Mouse (Mus musculus) embryonic facial prominence, embryonic 14.5 days (tissue): ENCODE data around the gene Pla2g4b. TPM values are rescaled to one million over a fixed set of nuclear protein-coding genes. Genes with fewer than 3 reads are reported as not detected.

ENCODE experiments used
- ATAC-seq: fragments of 200-750 bp; cut with Nextera tagmentation; 2 replicates; pipeline ENCODE4 v1.8.0; 2017; ENCODE audit warnings: low read depth, moderate number of reproducible peaks, moderate TSS enrichment
- DNase-seq: peaks from one replicate; pipeline ENCODE4 v3.0.0-alpha.2; 2015; ENCODE audit warnings: low spot score
- H3K27ac ChIP-seq: fragments of 300-500 bp; sonication (generic); replicated peaks from 2 replicates; pipeline ENCODE4 v1.5.1; 2014; ENCODE audit warnings: low read depth, mild to moderate bottlenecking, low read length, moderate library complexity
- H3K27me3 ChIP-seq: fragments of 300-500 bp; sonication (generic); replicated peaks from 2 replicates; pipeline ENCODE4 v1.6.1; 2014; ENCODE audit warnings: low read length; ENCODE audit not compliant: control insufficient read depth, insufficient read depth
- H3K36me3 ChIP-seq: fragments of 300-500 bp; sonication (generic); 2 replicates; pipeline ENCODE4 v1.6.1; 2014; ENCODE audit warnings: low read length, mixed read lengths; ENCODE audit not compliant: control insufficient read depth, insufficient read depth
- H3K4me1 ChIP-seq: fragments of 300-500 bp; sonication (generic); 2 replicates; pipeline ENCODE4 v1.6.1; 2014; ENCODE audit warnings: antibody characterized with exemption, low read length; ENCODE audit not compliant: control insufficient read depth, insufficient read depth
- H3K4me2 ChIP-seq: fragments of 300-500 bp; sonication (generic); 2 replicates; pipeline ENCODE4 v1.6.1; 2014; ENCODE audit warnings: low read depth, mild to moderate bottlenecking, low read length, moderate library complexity, mixed read lengths
- H3K4me3 ChIP-seq: fragments of 300-500 bp; sonication (generic); 2 replicates; pipeline ENCODE4 v1.5.1; 2014; ENCODE audit warnings: low read depth, mild to moderate bottlenecking, low read length
- H3K9ac ChIP-seq: fragments of 300-500 bp; sonication (generic); 2 replicates; pipeline ENCODE4 v1.6.1; 2014; ENCODE audit warnings: low read depth, mild to moderate bottlenecking, low read length, moderate library complexity, mixed read lengths
- H3K9me3 ChIP-seq: fragments of 300-500 bp; sonication (generic); 2 replicates; pipeline ENCODE4 v1.6.1; 2016; ENCODE audit warnings: low read length; ENCODE audit not compliant: control insufficient read depth
- WGBS: fragments of 180-500 bp; shearing (Covaris S2); extraction: QIAGEN DNeasy Blood & Tissue Kit; methylation state at CpG from one replicate; pipeline ENCODE4 v1.1.7; 2014; 5-methylcytosine and 5-hydroxymethylcytosine counted together
- polyA plus RNA-seq: library from polyadenylated mRNA; unstranded; fragments of >200 nt; fragmentation: Nextera tagmentation; extraction: Ambion mirVana; gene quantifications from 2 replicates; pipeline ENCODE4 v1.2.1, GENCODE M21; 2014

Gene Pla2g4b
- polyA plus RNA-seq, 1 experiment from 2014 or later: 2.1 TPM

GRCm38 (mm10) chr2:120074096-120074495 lies 40.9 kb downstream of the Pla2g4b start:
- Histone ChIP-seq H3K9me3 (no peaks in the 10 kb centered on the region), H3K4me1 (peaks cover 5% of the 10 kb centered on the region; the same call in 1 of the 2 replicates), H3K4me2 (no peak overlapping the region), H3K36me3 (no peaks in the 10 kb centered on the region), H3K27ac (no peak overlapping the region), H3K27me3 (peaks cover 20% of the 10 kb centered on the region), H3K4me3 (no peak overlapping the region), H3K9ac (no peak overlapping the region)
- DNase-seq: no peak
- 89% methylated on average over 4 of the region's 4 CpGs for WGBS
- ATAC-seq: no peak

- H3K4me3 ChIP-seq: peak overlapping the region; percentile 38
- H3K4me2 ChIP-seq: peak overlapping the region; percentile 62
- ATAC-seq (peak; percentile 87), DNase-seq (peak; percentile 72)
- 1% methylated on average over 36 of the region's 36 CpGs for WGBS
- peaks cover 20% of the 10 kb centered on the region for H3K27me3 ChIP-seq
- peak overlapping the region; percentile 28; the same call in 1 of the 2 replicates for H3K9ac ChIP-seq
- no peaks in the 10 kb centered on the region for H3K36me3 ChIP-seq
- no peak overlapping the region for H3K27ac ChIP-seq
- H3K9me3 ChIP-seq: no peaks in the 10 kb centered on the region
- H3K4me1 ChIP-seq: peaks cover 5% of the 10 kb centered on the region; the same call in 1 of the 2 replicates
Measured at GRCm38 (mm10) chr2:120076076-120076705, 43.0 kb downstream of the Pla2g4b start.

- no peaks in the 10 kb centered on the region for H3K9me3 ChIP-seq
- DNase-seq: no peak
- H3K4me1 ChIP-seq: no peaks in the 10 kb centered on the region
- WGBS: 77% methylated on average over 2 of the region's 2 CpGs
- no peak overlapping the region for H3K4me2 ChIP-seq
- no peaks in the 10 kb centered on the region for H3K36me3 ChIP-seq
- no peak overlapping the region for H3K9ac ChIP-seq
- no peak for ATAC-seq
- H3K27me3 ChIP-seq: peaks cover 1% of the 10 kb centered on the region
- H3K27ac ChIP-seq: no peak overlapping the region
- no peak overlapping the region for H3K4me3 ChIP-seq
Measured at GRCm38 (mm10) chr2:120082416-120082815, 49.2 kb downstream of the Pla2g4b start.

GRCm38 (mm10) chr2:120084593-120085361 lies 51.6 kb downstream of the Pla2g4b start:
- peak; percentile 78 for ATAC-seq
- whole genome bisulfite sequencing: 65% methylated on average over 14 of the region's 14 CpGs
- no peak overlapping the region for H3K9ac ChIP-seq
- H3K27me3 ChIP-seq: no peaks in the 10 kb centered on the region
- no peaks in the 10 kb centered on the region for H3K36me3 ChIP-seq
- no peak overlapping the region for H3K4me3 ChIP-seq
- peak; percentile 31 for DNase-seq
- no peak overlapping the region for H3K27ac ChIP-seq
- no peak overlapping the region for H3K4me2 ChIP-seq
- no peaks in the 10 kb centered on the region for H3K4me1 ChIP-seq
- H3K9me3 ChIP-seq: no peaks in the 10 kb centered on the region

- no peak overlapping the region for H3K4me3 ChIP-seq
- no peaks in the 10 kb centered on the region for H3K4me1 ChIP-seq
- no peak overlapping the region for H3K4me2 ChIP-seq
- no peak for DNase-seq
- ATAC-seq: no peak
- H3K27ac ChIP-seq: no peak overlapping the region
- no peaks in the 10 kb centered on the region for H3K27me3 ChIP-seq
- H3K9me3 ChIP-seq: no peaks in the 10 kb centered on the region
- no peaks in the 10 kb centered on the region for H3K36me3 ChIP-seq
- H3K9ac ChIP-seq: no peak overlapping the region
- WGBS: 93% methylated on average over 3 of the region's 3 CpGs
Measured at GRCm38 (mm10) chr2:120086038-120086437, 52.8 kb downstream of the Pla2g4b start.

GRCm38 (mm10) chr2:120087391-120087790 lies 54.2 kb downstream of the Pla2g4b start:
- WGBS: 87% methylated on average over 3 of the region's 3 CpGs
- Histone ChIP-seq H3K9ac (no peak overlapping the region), H3K27me3 (no peaks in the 10 kb centered on the region)

GRCm38 (mm10) chr2:120087897-120088296 lies 54.7 kb downstream of the Pla2g4b start:
- ATAC-seq (no peak), DNase-seq (no peak)
- Histone ChIP-seq H3K4me1 (no peaks in the 10 kb centered on the region), H3K4me3 (no peak overlapping the region), H3K9me3 (no peaks in the 10 kb centered on the region), H3K27ac (no peak overlapping the region), H3K36me3 (no peaks in the 10 kb centered on the region), H3K9ac (no peak overlapping the region), H3K27me3 (no peaks in the 10 kb centered on the region), H3K4me2 (no peak overlapping the region)
- 79% methylated on average over 2 of the region's 2 CpGs for WGBS

More at GRCm38 (mm10) chr2:120087391-120087790, 54.2 kb downstream of the Pla2g4b start:
- Histone ChIP-seq H3K4me3 (no peak overlapping the region), H3K9me3 (no peaks in the 10 kb centered on the region), H3K4me1 (no peaks in the 10 kb centered on the region), H3K4me2 (no peak overlapping the region), H3K27ac (no peak overlapping the region), H3K36me3 (no peaks in the 10 kb centered on the region)
- ATAC-seq (no peak), DNase-seq (no peak)

GRCm38 (mm10) chr2:120090979-120091378 lies 57.8 kb downstream of the Pla2g4b start:
- no peak overlapping the region for H3K4me3 ChIP-seq
- no peaks in the 10 kb centered on the region for H3K9me3 ChIP-seq
- ATAC-seq: no peak
- no peak for DNase-seq
- no peak overlapping the region for H3K4me2 ChIP-seq
- no peaks in the 10 kb centered on the region for H3K36me3 ChIP-seq
- no peak overlapping the region for H3K9ac ChIP-seq
- H3K27ac ChIP-seq: no peak overlapping the region
- WGBS: 88% methylated on average over 17 of the region's 17 CpGs
- no peaks in the 10 kb centered on the region for H3K27me3 ChIP-seq
- H3K4me1 ChIP-seq: no peaks in the 10 kb centered on the region
